Mouse (Mus musculus): Measurements from ENCODE around the gene Tcte3.
"Not testable (repeated sequence)": the region's sequence is repeated elsewhere in the genome, so short reads cannot be mapped to it uniquely, and the experiment has no call there.

DNA sequence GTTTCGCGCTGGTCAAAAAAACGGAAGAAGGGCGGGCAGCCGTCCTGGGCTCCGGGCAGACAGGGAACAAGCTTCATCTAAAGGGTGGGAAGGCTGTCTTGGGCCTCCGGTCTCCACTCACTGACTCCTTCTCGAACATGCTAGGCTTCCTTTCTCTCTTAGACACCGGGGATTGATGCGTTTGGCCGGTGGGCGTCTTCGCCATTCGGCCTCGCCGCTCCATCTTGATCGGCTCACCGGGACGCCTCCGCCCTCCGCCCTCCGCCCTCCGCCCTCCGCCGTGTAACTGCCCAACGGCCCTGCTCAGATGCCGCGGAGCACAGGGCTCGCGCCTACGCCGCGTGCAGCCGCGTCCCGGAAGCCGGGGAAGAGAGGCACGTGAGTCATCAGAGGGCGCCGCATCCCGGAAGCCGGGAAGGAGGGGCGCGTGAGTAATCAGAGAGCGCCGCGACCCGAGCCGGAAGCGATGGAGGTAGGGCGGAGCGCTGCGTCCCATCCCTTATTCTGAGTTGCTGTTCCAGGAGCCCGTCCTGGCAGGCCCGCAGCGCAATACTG lies at the start of gene Tcte3, which contains the start of the genes Ermard and Gm3448:
- not testable (repeated sequence) for TF ChIP-seq CTCF (IDR thresholded peaks at IDR 0.05; ENCODE audit: borderline replicate concordance, control insufficient read depth, extremely low read depth, insufficient read depth, low read length, poor library complexity); POLR2A (IDR thresholded peaks at IDR 0.05; ENCODE audit: control insufficient read depth, extremely low read depth, insufficient read depth, low read length, poor library complexity)

All from thymus, adult 2 months (tissue).